Mouse (Mus musculus) ovary, adult 18-20 months (tissue): ENCODE data around the gene Odf4.

Experiments
- DNase-seq: peaks from one replicate; pipeline ENCODE4 v3.0.0; 2022; ENCODE audit warnings: low spot score, mixed read lengths

Odf4 gene

GRCm38 (mm10) chr11:68902367-68902766, 24.5 kb downstream of the Odf4 start:
- no peak for DNase-seq

GRCm38 (mm10) chr11:68902047-68902364, 24.9 kb downstream of the Odf4 start:
- no peak for DNase-seq

- peak; percentile 95 for DNase-seq
Measured at GRCm38 (mm10) chr11:68901351-68902046, 25.4 kb downstream of the Odf4 start, which contains the start of gene Rpl26. Gene Rpl26, plus strand, starts transcription at chr11:68901583.

GRCm38 (mm10) chr11:68900519-68901350, 26.1 kb downstream of the Odf4 start:
- no peak for DNase-seq

- no peak for DNase-seq
Measured at GRCm38 (mm10) chr11:68899815-68900214, 27.1 kb downstream of the Odf4 start.

- DNase-seq, result no peak
Measured at GRCm38 (mm10) chr11:68898790-68899189, 28.1 kb downstream of the Odf4 start.

GRCm38 (mm10) chr11:68897838-68898237, 29.0 kb downstream of the Odf4 start:
- no peak for DNase-seq

GRCm38 (mm10) chr11:68897120-68897519, 29.8 kb downstream of the Odf4 start:
- no peak for DNase-seq

- no peak for DNase-seq
Measured at GRCm38 (mm10) chr11:68896247-68896646, 30.6 kb downstream of the Odf4 start.

- DNase-seq, result no peak
Measured at GRCm38 (mm10) chr11:68893911-68894464, 32.9 kb downstream of the Odf4 start.

GRCm38 (mm10) chr11:68892233-68892832, 34.5 kb downstream of the Odf4 start:
- DNase-seq, result no peak

- DNase-seq, result no peak
Measured at GRCm38 (mm10) chr11:68891823-68892222, 35.1 kb downstream of the Odf4 start.

GRCm38 (mm10) chr11:68890625-68891024, 36.3 kb downstream of the Odf4 start:
- DNase-seq, result no peak

GRCm38 (mm10) chr11:68888653-68889052, 38.2 kb downstream of the Odf4 start:
- no peak for DNase-seq

GRCm38 (mm10) chr11:68888253-68888652, 38.6 kb downstream of the Odf4 start, which contains the start of gene Rnf222:
Gene Rnf222, plus strand, starts transcription at chr11:68888553.
- no peak for DNase-seq

GRCm38 (mm10) chr11:68886091-68886490, 40.8 kb downstream of the Odf4 start:
- no peak for DNase-seq

GRCm38 (mm10) chr11:68884368-68884767, 42.5 kb downstream of the Odf4 start:
- DNase-seq, result no peak

- DNase-seq, result no peak
Measured at GRCm38 (mm10) chr11:68883843-68884242, 43.0 kb downstream of the Odf4 start.

- DNase-seq, result no peak
Measured at GRCm38 (mm10) chr11:68882107-68882506, 44.8 kb downstream of the Odf4 start.

- DNase-seq, result no peak
Measured at GRCm38 (mm10) chr11:68878811-68879210, 48.1 kb downstream of the Odf4 start.

GRCm38 (mm10) chr11:68874841-68875240, 52.0 kb downstream of the Odf4 start:
- no peak for DNase-seq
